Mouse (Mus musculus): ENCODE measurements at regions not wholly inside any gene's neighbourhood (a gene's known extent, or its start where the extent isn't known, plus 50 kb on each side); places are given as distances from the start of the nearest gene placed in this dataset.

GRCm38 (mm10) chr17:9357572-9358159 lies 64.2 kb upstream of the Gm17728 start:
- Histone ChIP-seq H3K36me3 (ENCODE audit: control insufficient read depth, insufficient read depth, low read length) (no peaks in the 10 kb centered on the region), H3K4me2 (ENCODE audit: low read length) (no peak overlapping the region), H3K4me1 (ENCODE audit: control insufficient read depth in 2 of 2, insufficient read depth in 2 of 2, low read length in 2 of 2) (no peaks in the 10 kb centered on the region), H3K9me3 (ENCODE audit: control insufficient read depth, low read length) (no peaks in the 10 kb centered on the region), H3K27ac (replicated peaks in 1 of 2; ENCODE audit: control insufficient read depth in 1 of 2, insufficient read depth in 1 of 2, low read depth in 2 of 2, low read length in 2 of 2) (no peak overlapping the region), H3K27me3 (ENCODE audit: control insufficient read depth, insufficient read depth, low read length) (no peaks in the 10 kb centered on the region), H3K4me3 (ENCODE audit: control insufficient read depth in 1 of 2, insufficient read depth in 1 of 2, low read depth in 1 of 2, low read length in 2 of 2) (no peak overlapping the region), H3K9ac (ENCODE audit: low read length) (no peak overlapping the region)
- 79% methylated on average over 5 of the region's 5 CpGs for WGBS
- ATAC-seq (ENCODE audit: insufficient number of reproducible peaks, insufficient read depth, low FRiP score, low read depth), result no peak
